Mouse (Mus musculus) heart, postnatal 0 days (tissue): ENCODE results near the gene St5. TPM values are rescaled to one million over a fixed set of nuclear protein-coding genes. Genes with fewer than 3 reads are reported as not detected.
A peak's percentile ranks its signal among the peaks of the same experiment; 100 is the strongest.

Experiments
- ATAC-seq: fragments of 200-750 bp; cut with Nextera tagmentation; 2 replicates; pipeline ENCODE4 v1.8.0; 2017; ENCODE audit warnings: low read depth, moderate number of reproducible peaks, moderate library complexity; ENCODE audit not compliant: insufficient read depth
- DNase-seq: peaks from one replicate; pipeline ENCODE4 v3.0.0-alpha.2; 2016; ENCODE audit warnings: low spot score
- H3K27ac ChIP-seq: fragments of 300-500 bp; sonication (generic); 2 replicates; pipeline ENCODE4 v1.5.1; 2014; ENCODE audit warnings: low read depth, mild to moderate bottlenecking
- H3K27me3 ChIP-seq: fragments of 300-500 bp; sonication (generic); 2 replicates; pipeline ENCODE4 v1.6.1; 2014; ENCODE audit warnings: low read length, mixed read lengths; ENCODE audit not compliant: control insufficient read depth, insufficient read depth
- H3K36me3 ChIP-seq: fragments of 300-500 bp; sonication (generic); replicated peaks from 2 replicates; pipeline ENCODE4 v1.6.1; 2014; ENCODE audit warnings: low read length, mixed read lengths; ENCODE audit not compliant: control insufficient read depth, insufficient read depth
- H3K4me1 ChIP-seq: fragments of 300-500 bp; sonication (generic); 2 replicates; pipeline ENCODE4 v1.6.1; 2014; ENCODE audit warnings: antibody characterized with exemption; ENCODE audit not compliant: control insufficient read depth, insufficient read depth
- H3K4me2 ChIP-seq: fragments of 300-500 bp; sonication (generic); 2 replicates; pipeline ENCODE4 v1.6.1; 2014; ENCODE audit warnings: low read depth, mild to moderate bottlenecking, low read length, moderate library complexity
- H3K4me3 ChIP-seq: fragments of 300-500 bp; sonication (generic); 2 replicates; pipeline ENCODE4 v1.5.1; 2014; ENCODE audit warnings: low read depth, low read length
- H3K9ac ChIP-seq: fragments of 300-500 bp; sonication (generic); replicated peaks from 2 replicates; pipeline ENCODE4 v1.6.1; 2014; ENCODE audit warnings: low read depth, low read length, mixed read lengths
- H3K9me3 ChIP-seq: fragments of 300-500 bp; sonication (generic); replicated peaks from 2 replicates; pipeline ENCODE4 v1.6.1; 2016; ENCODE audit warnings: low read length; ENCODE audit not compliant: control insufficient read depth
- CTCF ChIP-seq: IDR thresholded peaks from 2 replicates; pipeline ENCODE4 v1.5.1; 2016; ENCODE audit warnings: antibody characterized with exemption, control low read depth, low read depth
- EP300 ChIP-seq: IDR thresholded peaks from 2 replicates; pipeline ENCODE4 v1.6.1; 2016; ENCODE audit warnings: antibody characterized with exemption, low read depth
- WGBS: fragments of 180-500 bp; shearing (Covaris S2); extraction: QIAGEN DNeasy Blood & Tissue Kit; methylation state at CpG from one replicate; pipeline ENCODE4 v1.1.7; 2014; 5-methylcytosine and 5-hydroxymethylcytosine counted together
- polyA plus RNA-seq: library from polyadenylated mRNA; unstranded; fragments of >200 nt; fragmentation: Nextera tagmentation; extraction: Ambion mirVana; gene quantifications from 2 replicates; pipeline ENCODE4 v1.2.1, GENCODE M21; 2015
- total RNA-seq: library from RNA; depleted of rRNA; stranded (reverse); fragments of >200 nt; gene quantifications from 2 replicates; pipeline ENCODE4 v1.2.3, GENCODE M21; 2014; ENCODE audit warnings: low replicate concordance

The St5 gene
- total and polyA plus RNA-seq, 2 experiments from 2014 or later, result 28.8 to 58.8 TPM

GRCm38 (mm10) chr7:109707023-109707785, 3.8 kb upstream of the St5 start:
- Histone ChIP-seq H3K9me3 (no peaks in the 10 kb centered on the region), H3K4me2 (no peak overlapping the region), H3K27me3 (no peaks in the 10 kb centered on the region), H3K9ac (no peak overlapping the region), H3K36me3 (peaks cover 9% of the 10 kb centered on the region), H3K4me1 (peaks cover 18% of the 10 kb centered on the region; the same call in 1 of the 2 replicates), H3K4me3 (no peak overlapping the region), H3K27ac (no peak overlapping the region)
- no peak for ATAC-seq
- 36% methylated on average over 4 of the region's 4 CpGs for WGBS
- TF ChIP-seq EP300, result no peak
- TF ChIP-seq CTCF, result peak; percentile 84
- peak; percentile 75 for DNase-seq

GRCm38 (mm10) chr7:109704461-109704860, 1.1 kb upstream of the St5 start:
- peak overlapping the region; percentile 67 for H3K4me2 ChIP-seq
- 0 out of 2 replicates have a peak overlapping the region, but pooled peaks have one; percentile 79 for H3K27ac ChIP-seq
- WGBS, result 66% methylated on average over 3 of the region's 3 CpGs
- TF ChIP-seq EP300, result no peak
- no peak for TF ChIP-seq CTCF
- no peaks in the 10 kb centered on the region for H3K9me3 ChIP-seq
- ATAC-seq (no peak), DNase-seq (no peak)
- peak overlapping the region; percentile 75; the same call in 1 of the 2 replicates for H3K4me3 ChIP-seq
- H3K9ac ChIP-seq, result no peak overlapping the region
- H3K4me1 ChIP-seq, result peaks cover 12% of the 10 kb centered on the region; the same call in 1 of the 2 replicates
- H3K36me3 ChIP-seq, result no peaks in the 10 kb centered on the region
- no peaks in the 10 kb centered on the region for H3K27me3 ChIP-seq

GRCm38 (mm10) chr7:109704016-109704377, 592 bp upstream of the St5 start:
- no peak for DNase-seq
- H3K36me3 ChIP-seq, result no peaks in the 10 kb centered on the region
- peak overlapping the region; percentile 79 for H3K27ac ChIP-seq
- H3K4me1 ChIP-seq, result peaks cover 11% of the 10 kb centered on the region; the same call in 1 of the 2 replicates
- H3K4me3 ChIP-seq, result peak overlapping the region; percentile 75
- TF ChIP-seq CTCF, result no peak
- no peak for TF ChIP-seq EP300
- no peak for ATAC-seq
- H3K4me2 ChIP-seq, result peak overlapping the region; percentile 67
- H3K9ac ChIP-seq, result peak overlapping the region; percentile 73
- H3K27me3 ChIP-seq, result no peaks in the 10 kb centered on the region
- WGBS, result 6% methylated on average over 17 of the region's 17 CpGs
- no peaks in the 10 kb centered on the region for H3K9me3 ChIP-seq

- Histone ChIP-seq H3K4me2 (peak overlapping the region; percentile 67; the same call in 1 of the 2 replicates), H3K4me1 (0 out of 2 replicates have a peak, but pooled peaks cover 2% of the 10 kb centered on the region), H3K27me3 (no peaks in the 10 kb centered on the region), H3K27ac (no peak overlapping the region), H3K9me3 (no peaks in the 10 kb centered on the region), H3K36me3 (no peaks in the 10 kb centered on the region), H3K9ac (no peak overlapping the region), H3K4me3 (no peak overlapping the region)
- WGBS, result 54% methylated on average over 4 of the region's 4 CpGs
- no peak for ATAC-seq
- no peak for DNase-seq
- TF ChIP-seq EP300 (no peak), CTCF (no peak)
Observed at GRCm38 (mm10) chr7:109702721-109703120, 684 bp downstream of the St5 start.

- Histone ChIP-seq H3K9me3 (no peaks in the 10 kb centered on the region), H3K9ac (no peak overlapping the region), H3K4me1 (0 out of 2 replicates have a peak, but pooled peaks cover 2% of the 10 kb centered on the region), H3K4me3 (no peak overlapping the region), H3K4me2 (no peak overlapping the region), H3K27me3 (no peaks in the 10 kb centered on the region), H3K36me3 (no peaks in the 10 kb centered on the region), H3K27ac (no peak overlapping the region)
- TF ChIP-seq CTCF, result no peak
- TF ChIP-seq EP300, result no peak
- ATAC-seq (no peak), DNase-seq (no peak)
Observed at GRCm38 (mm10) chr7:109700213-109700612, 3.2 kb downstream of the St5 start.
